Mouse (Mus musculus): ENCODE measurements at regions not wholly inside any gene's neighbourhood (a gene's known extent, or its start where the extent isn't known, plus 50 kb on each side); places are given as distances from the start of the nearest gene placed in this dataset.

DNA sequence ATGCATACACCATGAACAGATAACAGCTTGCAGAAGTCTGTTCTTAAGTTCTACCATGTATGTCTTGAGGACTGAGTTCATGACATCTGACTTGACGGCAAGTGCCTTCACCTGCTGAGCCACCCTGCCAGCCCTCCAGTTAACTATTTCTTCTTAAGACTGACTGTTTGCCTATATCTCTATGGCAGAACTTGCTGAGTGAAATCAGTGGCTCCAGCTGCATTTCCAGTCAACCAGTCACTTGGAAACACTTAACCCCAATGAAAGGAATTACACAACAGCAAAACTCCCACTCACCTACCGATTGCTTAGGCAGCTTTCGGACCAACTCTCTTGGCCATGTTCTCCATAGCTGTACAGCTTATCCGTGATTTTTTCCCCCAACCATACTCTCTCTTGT lies 64.8 kb upstream of the Daam1 start:
- ATAC-seq (replicated peaks in 1 of 2; ENCODE audit: insufficient read depth in 1 of 2, low FRiP score in 2 of 2, low TSS enrichment in 1 of 2, low read depth in 1 of 2, poor library complexity in 2 of 2, severe bottlenecking in 2 of 2), result no peak

DNA sequence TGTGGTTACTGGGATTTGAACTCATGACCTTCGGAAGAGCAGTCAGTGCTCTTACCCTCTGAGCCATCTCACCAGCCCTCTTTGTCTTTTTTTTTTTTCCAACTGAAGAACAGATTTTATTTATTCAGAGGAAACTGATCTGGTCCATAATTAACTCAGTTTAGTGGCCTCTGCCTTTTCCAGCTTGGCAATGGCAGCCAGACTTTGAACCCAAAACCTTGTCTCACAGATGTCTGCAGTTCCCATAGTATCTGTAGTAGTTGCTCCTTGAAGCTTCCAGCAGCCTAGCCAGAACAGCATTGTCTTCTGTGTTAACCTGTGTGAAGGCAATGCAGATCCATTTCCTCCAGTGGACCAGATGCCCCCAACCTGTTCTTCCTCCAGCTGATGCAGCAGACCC lies 64.2 kb upstream of the Daam1 start:
- ATAC-seq (replicated peaks in 1 of 2; ENCODE audit: insufficient read depth in 1 of 2, low FRiP score in 2 of 2, low TSS enrichment in 1 of 2, low read depth in 1 of 2, poor library complexity in 2 of 2, severe bottlenecking in 2 of 2), result no peak

DNA sequence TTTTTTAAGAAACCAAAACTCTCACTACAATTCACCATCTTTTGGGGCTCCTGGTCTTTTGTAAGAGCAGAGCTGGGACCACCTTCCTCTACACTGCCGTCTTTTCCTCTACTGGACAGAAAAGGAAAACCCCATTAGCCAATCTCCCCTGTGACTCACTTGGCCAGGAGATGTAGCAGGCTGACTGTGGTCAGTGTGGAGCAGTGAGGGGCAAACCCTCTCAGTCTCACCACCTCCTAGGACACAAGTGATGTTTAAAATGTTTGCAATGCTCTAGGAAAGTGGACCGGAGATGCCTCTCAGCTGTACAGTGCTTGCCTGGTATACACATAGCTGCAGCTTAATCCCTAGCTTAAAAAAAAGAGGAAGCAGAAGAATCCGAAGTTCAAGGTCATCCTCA lies 63.0 kb upstream of the Daam1 start:
- ATAC-seq (replicated peaks in 1 of 2; ENCODE audit: insufficient read depth in 1 of 2, low FRiP score in 2 of 2, low TSS enrichment in 1 of 2, low read depth in 1 of 2, poor library complexity in 2 of 2, severe bottlenecking in 2 of 2), result no peak

DNA sequence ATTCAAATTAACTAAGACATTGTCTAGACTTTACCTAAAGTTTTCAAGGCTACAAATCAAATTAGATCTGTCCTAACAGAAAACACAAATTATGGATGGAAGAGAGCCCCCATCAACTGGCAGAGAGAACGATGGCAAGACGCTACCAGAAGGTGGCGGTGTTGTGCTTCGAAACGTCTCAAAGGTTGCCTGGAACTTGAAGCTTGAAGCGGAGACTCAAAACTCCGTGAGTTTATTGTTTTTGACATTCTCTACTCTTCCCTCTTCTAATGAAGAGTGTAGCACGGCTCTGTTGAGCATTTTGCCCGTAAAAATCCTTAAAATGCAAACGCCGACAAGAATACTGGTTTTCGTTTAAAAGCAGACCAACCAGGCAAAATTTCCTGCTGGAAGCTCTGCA lies 62.4 kb upstream of the Daam1 start:
- ATAC-seq (replicated peaks in 1 of 2; ENCODE audit: insufficient read depth in 1 of 2, low FRiP score in 2 of 2, low TSS enrichment in 1 of 2, low read depth in 1 of 2, poor library complexity in 2 of 2, severe bottlenecking in 2 of 2), result peak; percentile 59 to 60; a peak in 2 of 4 replicates

DNA sequence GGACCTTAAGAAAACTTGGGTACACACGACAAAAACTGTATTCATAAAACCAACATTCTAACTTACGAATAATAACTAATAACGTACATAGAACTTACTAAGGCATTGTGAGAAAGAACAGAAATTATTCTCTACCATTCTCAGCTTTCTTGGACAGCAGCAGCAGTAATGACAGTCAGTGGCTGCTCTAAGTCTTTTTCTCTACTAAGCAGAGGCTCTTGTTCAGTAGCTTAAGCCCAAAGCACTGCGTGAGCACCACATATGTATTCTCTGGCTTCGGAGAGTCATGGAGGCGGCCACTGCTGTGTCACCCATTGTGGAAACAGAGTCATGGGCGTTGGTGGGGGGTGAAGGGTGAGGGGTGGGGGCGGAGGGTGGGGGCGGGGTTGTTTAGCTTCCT lies 62.0 kb upstream of the Daam1 start:
- no peak for ATAC-seq (replicated peaks in 1 of 2; ENCODE audit: insufficient read depth in 1 of 2, low FRiP score in 2 of 2, low TSS enrichment in 1 of 2, low read depth in 1 of 2, poor library complexity in 2 of 2, severe bottlenecking in 2 of 2)

DNA sequence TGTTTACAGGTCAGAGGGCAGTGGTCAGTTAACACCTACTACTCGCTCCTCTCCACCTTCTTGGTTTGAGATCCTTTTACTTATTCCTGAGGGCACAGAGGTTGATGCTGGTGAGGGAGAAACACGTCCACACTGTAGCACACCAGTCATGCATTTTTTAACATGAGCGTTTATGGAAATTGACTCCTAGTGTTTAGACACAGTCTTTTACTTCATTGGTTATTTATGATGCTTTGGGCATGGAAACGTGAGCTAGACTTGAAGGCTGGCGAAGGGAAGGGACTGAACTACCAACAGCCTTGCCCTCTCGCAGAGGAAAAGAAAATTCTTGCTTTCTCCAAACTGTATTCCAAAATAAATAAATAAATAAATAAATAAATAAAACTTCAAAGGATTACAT lies 61.6 kb upstream of the Daam1 start:
- ATAC-seq (replicated peaks in 1 of 2; ENCODE audit: insufficient read depth in 1 of 2, low FRiP score in 2 of 2, low TSS enrichment in 1 of 2, low read depth in 1 of 2, poor library complexity in 2 of 2, severe bottlenecking in 2 of 2), result no peak

DNA sequence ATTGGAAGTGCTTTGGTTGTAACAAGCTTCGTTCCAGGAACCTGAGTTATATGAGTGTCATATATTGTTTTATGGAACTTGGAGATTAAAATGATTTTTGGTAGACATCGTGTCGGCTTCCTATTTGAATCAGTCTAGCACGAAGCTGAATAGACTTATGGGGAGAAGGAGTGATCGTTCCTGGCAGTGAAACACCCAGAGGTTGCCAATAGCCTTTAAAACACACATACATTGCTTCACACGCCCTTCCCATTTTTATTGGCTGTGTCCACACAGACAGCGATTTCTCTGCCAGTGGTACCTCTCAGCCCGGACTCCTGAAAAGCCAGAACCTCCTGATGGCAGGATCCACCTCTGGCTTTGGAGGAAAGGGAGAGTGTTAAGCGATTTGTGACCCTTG lies 57.0 kb upstream of the Daam1 start:
- no peak for ATAC-seq (replicated peaks in 1 of 2; ENCODE audit: insufficient read depth in 1 of 2, low FRiP score in 2 of 2, low TSS enrichment in 1 of 2, low read depth in 1 of 2, poor library complexity in 2 of 2, severe bottlenecking in 2 of 2)

DNA sequence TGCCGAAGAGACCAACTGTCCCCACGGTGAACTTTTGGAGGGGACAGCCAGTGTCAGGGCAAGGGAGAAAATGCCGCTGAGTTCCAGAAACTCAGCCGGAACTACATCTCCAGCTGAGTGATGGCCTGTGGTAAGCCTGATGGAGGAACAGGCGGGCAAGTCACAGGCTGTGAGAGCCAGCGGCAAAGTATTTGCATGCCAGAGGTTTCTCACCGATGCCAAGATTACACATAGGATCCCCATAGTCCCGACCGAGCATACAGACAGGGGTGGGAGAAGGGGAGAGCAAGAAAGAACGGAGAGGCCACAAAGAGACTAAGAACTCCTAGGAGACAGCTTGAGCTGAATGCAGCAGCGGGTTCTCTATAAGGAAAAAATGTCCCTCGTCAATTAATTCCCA lies 55.8 kb upstream of the Daam1 start:
- no peak for ATAC-seq (replicated peaks in 1 of 2; ENCODE audit: insufficient read depth in 1 of 2, low FRiP score in 2 of 2, low TSS enrichment in 1 of 2, low read depth in 1 of 2, poor library complexity in 2 of 2, severe bottlenecking in 2 of 2)

DNA sequence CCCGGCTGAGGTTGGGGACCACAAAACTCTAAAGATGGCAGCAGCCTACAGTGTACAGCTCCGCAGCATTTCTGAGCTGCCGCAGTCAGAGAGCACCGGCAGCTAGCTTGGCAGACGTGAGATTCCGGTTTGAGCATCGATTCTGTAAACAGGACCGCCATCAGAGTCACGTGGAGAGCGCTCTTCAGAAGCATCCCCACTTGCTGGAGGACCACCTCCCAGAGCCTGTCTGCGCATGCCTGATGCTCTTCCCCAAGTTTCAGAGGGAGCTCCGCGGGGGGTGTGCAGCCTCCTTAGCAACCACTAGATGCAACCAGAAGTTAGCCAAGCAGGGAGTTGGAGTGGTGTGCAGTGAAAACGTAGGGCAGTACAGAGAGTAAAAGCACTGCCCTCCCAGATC lies 52.7 kb upstream of the Daam1 start:
- no peak for ATAC-seq (replicated peaks in 1 of 2; ENCODE audit: insufficient read depth in 1 of 2, low FRiP score in 2 of 2, low TSS enrichment in 1 of 2, low read depth in 1 of 2, poor library complexity in 2 of 2, severe bottlenecking in 2 of 2)

DNA sequence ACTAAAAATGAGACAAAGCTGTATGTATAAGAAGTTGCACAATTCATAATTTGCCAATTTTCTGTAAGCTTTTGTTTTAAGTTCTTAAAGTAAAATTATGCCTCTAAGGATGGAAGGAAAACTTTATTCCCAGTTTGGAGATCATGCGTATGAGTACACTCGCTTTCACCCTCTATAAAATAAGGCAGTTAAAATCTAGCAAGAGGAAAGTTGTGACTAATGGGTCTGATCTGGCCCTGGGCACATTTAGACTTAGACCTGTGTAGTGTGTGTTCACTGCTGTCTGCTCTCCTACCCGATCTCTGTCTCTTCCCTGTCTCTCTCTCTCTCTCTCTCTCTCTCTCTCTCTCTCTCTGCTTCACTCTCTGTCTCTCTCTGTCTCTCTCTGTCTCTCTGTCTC lies 51.9 kb upstream of the Daam1 start:
- no peak for ATAC-seq (replicated peaks in 1 of 2; ENCODE audit: insufficient read depth in 1 of 2, low FRiP score in 2 of 2, low TSS enrichment in 1 of 2, low read depth in 1 of 2, poor library complexity in 2 of 2, severe bottlenecking in 2 of 2)

DNA sequence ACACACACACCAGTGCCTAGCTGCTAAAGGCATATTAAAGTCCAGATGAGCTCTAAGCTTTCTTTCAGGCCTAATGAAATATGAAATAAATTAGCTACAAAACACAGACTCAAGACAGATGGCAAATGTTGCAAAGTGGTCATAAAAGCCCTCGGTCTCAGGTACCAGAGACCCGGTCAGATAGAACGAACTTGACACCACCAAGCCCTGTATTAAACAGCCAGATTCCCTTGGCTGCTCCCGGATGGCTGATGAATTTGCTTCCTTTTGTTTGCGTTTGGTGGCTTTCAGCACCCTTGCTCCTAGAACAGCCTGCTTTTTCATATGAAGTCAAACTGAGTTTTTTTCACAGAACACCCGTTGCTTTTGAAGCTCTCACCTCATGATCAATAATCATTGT lies 51.5 kb upstream of the Daam1 start:
- ATAC-seq (replicated peaks in 1 of 2; ENCODE audit: insufficient read depth in 1 of 2, low FRiP score in 2 of 2, low TSS enrichment in 1 of 2, low read depth in 1 of 2, poor library complexity in 2 of 2, severe bottlenecking in 2 of 2), result no peak

Measured in hematopoietic stem cell, adult 5-6 weeks (primary cell).